Mouse (Mus musculus): Measurements from ENCODE around the gene Tax1bp3. TPM values are rescaled to one million over a fixed set of nuclear protein-coding genes. Genes with fewer than 3 reads are reported as not detected.

Gene Tax1bp3
- polyA plus RNA-seq, 2 experiments: 106 to 224 TPM

DNA sequence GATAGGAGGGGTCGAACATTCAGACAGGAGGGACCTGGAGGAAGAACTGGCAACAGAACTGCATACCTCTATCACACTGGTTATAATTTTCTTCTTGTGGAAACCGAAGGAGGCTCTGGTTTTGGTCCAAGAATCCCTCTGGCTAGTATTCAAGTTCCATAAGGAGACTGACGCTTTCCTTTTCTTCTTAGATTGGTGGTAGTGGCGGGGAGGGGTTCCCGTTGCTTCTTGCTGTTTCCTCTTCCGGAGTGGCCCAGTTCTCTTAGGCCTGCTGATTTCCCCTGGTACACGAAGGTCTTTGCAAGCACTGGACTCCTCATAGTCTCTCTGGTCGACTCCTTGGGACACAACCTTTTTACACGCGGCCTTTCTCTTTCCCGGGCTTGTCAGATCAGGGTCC lies 39.8 kb upstream of the Tax1bp3 start:
- WGBS: 32% methylated on average over 11 of the region's 11 CpGs
- H3K4me1 ChIP-seq (ENCODE audit: control insufficient read depth, insufficient read depth, low read length): peaks cover 15% of the 10 kb centered on the region
- peak overlapping the region; percentile 80 for H3K9ac ChIP-seq (ENCODE audit: low read depth, low read length, severe bottlenecking)
- ATAC-seq (ENCODE audit: low FRiP score, low read depth): no peak
- H3K36me3 ChIP-seq (ENCODE audit: control insufficient read depth, insufficient read depth, low read length): peaks cover 11% of the 10 kb centered on the region
- TF ChIP-seq POLR2A (IDR thresholded peaks at IDR 0.05; ENCODE audit: borderline replicate concordance, extremely low read depth, insufficient read depth, insufficient read length): no peak
- DNase-seq (ENCODE audit: low spot score): peak; percentile 25
- H3K9me3 ChIP-seq (ENCODE audit: control insufficient read depth, low read length): no peaks in the 10 kb centered on the region
- peak overlapping the region; percentile 87 for H3K4me2 ChIP-seq (replicated peaks; ENCODE audit: low read depth, low read length, severe bottlenecking)
- no peak overlapping the region for H3K27ac ChIP-seq (replicated peaks; ENCODE audit: low read depth, low read length)
- H3K27me3 ChIP-seq (ENCODE audit: control insufficient read depth, insufficient read depth, low read length): no peaks in the 10 kb centered on the region
- peak overlapping the region; percentile 90 for H3K4me3 ChIP-seq (replicated peaks; ENCODE audit: low read length)

DNA sequence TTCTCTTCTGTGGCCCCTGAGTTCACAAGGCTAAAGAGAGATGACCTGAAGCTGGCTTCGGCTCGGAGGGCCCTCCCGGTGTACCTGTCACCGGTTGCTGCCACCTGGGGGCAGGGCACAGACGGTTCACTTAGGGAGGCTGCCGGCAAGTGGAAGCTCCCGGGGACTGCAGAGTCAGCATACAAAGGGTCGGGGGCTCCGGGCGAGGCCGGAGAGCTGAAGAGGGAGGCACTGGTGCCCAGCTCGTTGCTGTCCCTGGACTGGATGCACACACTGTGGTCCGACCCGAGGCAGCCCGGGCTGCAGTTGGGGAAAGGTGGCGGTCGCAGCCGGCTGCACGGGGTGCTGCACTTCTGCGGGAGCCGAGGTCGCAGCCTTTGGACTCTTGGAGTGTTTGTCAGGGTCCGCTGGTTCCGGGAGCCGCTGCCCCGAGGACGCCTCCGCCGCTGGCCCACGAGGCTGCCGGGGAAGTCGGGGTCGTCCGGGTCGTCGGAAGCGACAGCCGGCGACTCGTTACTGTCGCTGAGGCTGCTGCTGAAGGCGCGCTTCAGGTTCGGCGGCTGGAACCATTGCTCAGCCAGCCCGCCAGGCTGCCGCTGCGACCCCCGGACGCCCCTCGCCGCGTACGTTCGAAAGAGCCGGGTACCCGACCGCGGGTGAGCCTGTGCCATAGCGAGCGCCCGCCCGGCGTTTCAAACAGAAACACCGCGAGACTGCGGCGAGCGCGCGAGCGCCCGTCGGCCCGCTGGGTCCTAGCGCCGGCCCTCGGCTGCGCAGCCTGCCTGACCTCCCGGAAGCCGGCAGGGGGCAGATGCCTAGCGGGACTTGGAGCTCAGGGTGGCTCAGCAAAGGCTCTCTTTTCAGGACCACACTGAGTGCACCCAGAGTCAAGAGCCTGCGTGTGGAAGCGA lies 39.0 kb upstream of the Tax1bp3 start, which contains the start of gene Haspin:
Haspin (minus strand) TSS at position 704 of the 911 bp plus-strand sequence.
- Histone ChIP-seq H3K4me2 (replicated peaks; ENCODE audit: low read depth, low read length, severe bottlenecking) (peak within 1 kb of the TSS; percentile 87), H3K27me3 (ENCODE audit: control insufficient read depth, insufficient read depth, low read length) (no peaks in the 10 kb centered on the region), H3K4me1 (ENCODE audit: control insufficient read depth, insufficient read depth, low read length) (peaks cover 15% of the 10 kb centered on the region), H3K27ac (replicated peaks; ENCODE audit: low read depth, low read length) (no peak within 1 kb of the TSS), H3K4me3 (replicated peaks; ENCODE audit: low read length) (peak within 1 kb of the TSS; percentile 90), H3K9ac (ENCODE audit: low read depth, low read length, severe bottlenecking) (peak within 1 kb of the TSS; percentile 80), H3K36me3 (ENCODE audit: control insufficient read depth, insufficient read depth, low read length) (peaks cover 7% of the 10 kb centered on the region), H3K9me3 (ENCODE audit: control insufficient read depth, low read length) (no peaks in the 10 kb centered on the region)
- under 1% methylated on average over 60 of the region's 84 CpGs for WGBS
- peak; percentile 84 for DNase-seq (ENCODE audit: low spot score)
- peak; percentile 90 for ATAC-seq (ENCODE audit: low FRiP score, low read depth)
- 0 out of 2 replicates have a peak, but pooled peaks have one; percentile 20 for TF ChIP-seq POLR2A (IDR thresholded peaks at IDR 0.05; ENCODE audit: borderline replicate concordance, extremely low read depth, insufficient read depth, insufficient read length)

DNA sequence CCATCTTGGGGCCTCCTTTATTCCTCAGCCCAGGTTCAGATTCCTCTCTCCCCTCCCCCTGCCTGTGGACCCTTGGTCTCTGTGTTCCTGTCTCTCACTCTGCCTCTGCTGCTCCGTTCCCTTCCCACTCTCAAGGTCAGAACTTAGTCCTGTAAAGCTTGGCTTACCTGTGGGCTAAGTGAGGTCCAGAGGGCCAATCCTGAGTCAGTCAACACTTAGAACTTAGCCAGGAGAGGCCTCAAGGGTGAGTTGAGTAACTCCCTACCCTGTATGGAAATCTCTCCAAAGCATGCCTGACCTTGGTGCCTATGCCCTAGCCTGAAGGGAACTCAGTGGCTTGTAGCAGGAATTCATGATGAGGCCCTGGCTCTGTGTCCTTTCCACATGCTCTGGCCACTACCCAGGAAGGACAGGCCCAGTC lies 32.6 kb upstream of the Tax1bp3 start:
- 83% methylated on average over 1 of the region's 1 CpGs for WGBS
- Histone ChIP-seq H3K4me3 (replicated peaks; ENCODE audit: low read length) (no peak overlapping the region), H3K4me2 (replicated peaks; ENCODE audit: low read depth, low read length, severe bottlenecking) (no peak overlapping the region), H3K4me1 (ENCODE audit: control insufficient read depth, insufficient read depth, low read length) (no peaks in the 10 kb centered on the region), H3K27me3 (ENCODE audit: control insufficient read depth, insufficient read depth, low read length) (no peaks in the 10 kb centered on the region), H3K9me3 (ENCODE audit: control insufficient read depth, low read length) (no peaks in the 10 kb centered on the region), H3K36me3 (ENCODE audit: control insufficient read depth, insufficient read depth, low read length) (no peaks in the 10 kb centered on the region), H3K27ac (replicated peaks; ENCODE audit: low read depth, low read length) (no peak overlapping the region), H3K9ac (ENCODE audit: low read depth, low read length, severe bottlenecking) (no peak overlapping the region)
- ATAC-seq (ENCODE audit: low FRiP score, low read depth): no peak
- DNase-seq (ENCODE audit: low spot score): no peak
- TF ChIP-seq POLR2A (IDR thresholded peaks at IDR 0.05; ENCODE audit: borderline replicate concordance, extremely low read depth, insufficient read depth, insufficient read length): no peak

DNA sequence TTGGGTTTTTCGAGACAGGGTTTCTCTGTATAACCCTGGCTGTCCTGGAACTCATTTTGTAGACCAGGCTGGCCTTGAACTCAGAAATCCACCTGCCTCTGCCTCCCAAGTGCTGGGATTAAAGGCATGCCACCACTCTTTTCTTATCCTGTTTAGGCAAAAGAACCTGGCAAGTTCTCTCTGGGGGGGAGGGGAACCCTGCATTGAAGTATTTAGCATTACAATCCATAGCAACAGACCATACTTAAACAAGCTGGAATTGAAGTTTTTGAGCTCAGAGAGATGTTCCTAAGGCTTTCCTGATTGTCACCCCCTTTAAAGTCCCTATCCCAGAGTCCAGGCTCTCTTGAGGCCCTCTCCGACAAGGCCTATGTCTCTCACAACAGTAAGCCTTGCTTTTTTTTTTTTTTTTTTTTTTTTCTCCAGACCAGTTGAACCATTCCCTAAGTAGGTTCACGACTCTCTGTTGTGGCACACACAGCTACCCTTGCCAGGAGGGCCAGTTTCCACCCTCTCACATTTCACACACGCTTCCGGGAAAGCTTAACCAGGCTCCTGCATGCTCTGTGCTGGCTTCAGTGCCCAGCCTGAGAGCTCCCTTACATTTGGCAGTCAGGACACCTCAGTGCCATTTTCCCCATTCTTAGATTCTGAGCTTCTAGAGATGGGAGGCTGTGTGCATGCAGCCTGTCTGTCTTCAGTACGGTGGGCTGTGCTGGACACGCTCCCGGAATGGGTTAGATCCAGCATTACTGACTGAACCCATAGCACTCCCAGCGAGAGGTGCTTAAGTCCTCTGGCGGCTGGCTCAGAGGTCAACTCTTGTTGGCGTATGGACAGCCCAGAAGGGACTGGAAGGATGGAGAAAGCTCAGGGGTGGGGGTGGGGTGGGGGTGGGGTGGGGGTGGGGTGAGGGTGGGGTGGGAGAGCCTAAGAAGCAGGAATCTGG lies 30.6 kb upstream of the Tax1bp3 start:
- H3K27me3 ChIP-seq (ENCODE audit: control insufficient read depth, insufficient read depth, low read length): no peaks in the 10 kb centered on the region
- no peak overlapping the region for H3K4me2 ChIP-seq (replicated peaks; ENCODE audit: low read depth, low read length, severe bottlenecking)
- no peak for DNase-seq (ENCODE audit: low spot score)
- H3K4me3 ChIP-seq (replicated peaks; ENCODE audit: low read length): no peak overlapping the region
- no peak for TF ChIP-seq POLR2A (IDR thresholded peaks at IDR 0.05; ENCODE audit: borderline replicate concordance, extremely low read depth, insufficient read depth, insufficient read length)
- WGBS: 54% methylated on average over 11 of the region's 11 CpGs
- no peaks in the 10 kb centered on the region for H3K36me3 ChIP-seq (ENCODE audit: control insufficient read depth, insufficient read depth, low read length)
- no peak for ATAC-seq (ENCODE audit: low FRiP score, low read depth)
- H3K27ac ChIP-seq (replicated peaks; ENCODE audit: low read depth, low read length): no peak overlapping the region
- no peak overlapping the region for H3K9ac ChIP-seq (ENCODE audit: low read depth, low read length, severe bottlenecking)
- no peaks in the 10 kb centered on the region for H3K4me1 ChIP-seq (ENCODE audit: control insufficient read depth, insufficient read depth, low read length)
- H3K9me3 ChIP-seq (ENCODE audit: control insufficient read depth, low read length): no peaks in the 10 kb centered on the region

DNA sequence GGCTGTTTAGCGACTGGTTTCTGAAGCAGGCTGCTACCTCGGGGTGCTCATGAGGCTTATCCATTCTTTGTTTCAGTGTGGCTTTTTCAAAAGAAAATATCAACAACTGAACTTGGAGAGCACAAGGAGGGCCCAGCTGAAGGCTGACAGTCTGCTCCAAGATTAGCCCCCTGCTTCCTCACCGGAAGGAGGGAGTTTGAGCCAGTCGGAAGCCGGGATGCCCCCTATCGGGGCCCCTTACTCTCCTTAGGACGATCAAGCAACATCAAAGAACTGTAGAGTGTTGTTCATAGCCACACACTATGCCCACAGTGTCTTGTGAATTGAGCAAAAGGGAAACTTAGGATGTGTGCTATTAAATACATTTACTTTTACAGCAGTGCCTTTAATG lies 29.9 kb upstream of the Tax1bp3 start:
- WGBS: 52% methylated on average over 7 of the region's 7 CpGs
- ATAC-seq (ENCODE audit: low FRiP score, low read depth): no peak

More for the DNA sequence above, 29.9 kb upstream of the Tax1bp3 start:
- no peak overlapping the region for H3K4me3 ChIP-seq (replicated peaks; ENCODE audit: low read length)
- H3K36me3 ChIP-seq (ENCODE audit: control insufficient read depth, insufficient read depth, low read length): no peaks in the 10 kb centered on the region
- no peaks in the 10 kb centered on the region for H3K4me1 ChIP-seq (ENCODE audit: control insufficient read depth, insufficient read depth, low read length)
- TF ChIP-seq POLR2A (IDR thresholded peaks at IDR 0.05; ENCODE audit: borderline replicate concordance, extremely low read depth, insufficient read depth, insufficient read length): no peak
- no peaks in the 10 kb centered on the region for H3K9me3 ChIP-seq (ENCODE audit: control insufficient read depth, low read length)
- H3K27ac ChIP-seq (replicated peaks; ENCODE audit: low read depth, low read length): no peak overlapping the region
- H3K4me2 ChIP-seq (replicated peaks; ENCODE audit: low read depth, low read length, severe bottlenecking): no peak overlapping the region
- no peak for DNase-seq (ENCODE audit: low spot score)
- no peak overlapping the region for H3K9ac ChIP-seq (ENCODE audit: low read depth, low read length, severe bottlenecking)
- H3K27me3 ChIP-seq (ENCODE audit: control insufficient read depth, insufficient read depth, low read length): no peaks in the 10 kb centered on the region

Measured in limb, embryonic 14.5 days (tissue).